Mouse (Mus musculus): ENCODE measurements around the gene 9130230L23Rik.

- TF ChIP-seq CTCF (IDR thresholded peaks at IDR 0.05; ENCODE audit: low read depth) (no peak), EP300 (IDR thresholded peaks at IDR 0.05; ENCODE audit: low read depth) (no peak)
Observed at GRCm38 (mm10) chr5:65997813-65998212, 6.3 kb downstream of the 9130230L23Rik start.
